Mouse (Mus musculus) hindbrain, embryonic 16.5 days (tissue): ENCODE data around the gene Ppm1h. TPM values are rescaled to one million over a fixed set of nuclear protein-coding genes. Genes with fewer than 3 reads are reported as not detected.

Experiments used
- ATAC-seq: fragments of 200-750 bp; cut with Nextera tagmentation; 2 replicates; pipeline ENCODE4 v1.8.0; 2017; ENCODE audit warnings: moderate TSS enrichment, moderate library complexity
- H3K27ac ChIP-seq: fragments of 300-500 bp; sonication (generic); 2 replicates; pipeline ENCODE4 v1.5.1; 2014; ENCODE audit warnings: low read depth, mild to moderate bottlenecking, control low read depth, low read length, moderate library complexity
- H3K27me3 ChIP-seq: fragments of 300-500 bp; sonication (generic); replicated peaks from 2 replicates; pipeline ENCODE4 v1.6.1; 2014; ENCODE audit warnings: low read length; ENCODE audit not compliant: control insufficient read depth, insufficient read depth
- H3K36me3 ChIP-seq: fragments of 300-500 bp; sonication (generic); 2 replicates; pipeline ENCODE4 v1.6.1; 2014; ENCODE audit warnings: mild to moderate bottlenecking, low read length, moderate library complexity, mixed read lengths; ENCODE audit not compliant: control insufficient read depth, insufficient read depth
- H3K4me1 ChIP-seq: fragments of 300-500 bp; sonication (generic); 2 replicates; pipeline ENCODE4 v1.6.1; 2014; ENCODE audit warnings: low read depth, low read length; ENCODE audit not compliant: control insufficient read depth, insufficient read depth
- H3K4me2 ChIP-seq: fragments of 300-500 bp; sonication (generic); 2 replicates; pipeline ENCODE4 v1.6.1; 2014; ENCODE audit warnings: mild to moderate bottlenecking, low read length, control low read depth, moderate library complexity
- H3K4me3 ChIP-seq: fragments of 300-500 bp; sonication (generic); 2 replicates; pipeline ENCODE4 v1.5.1; 2014; ENCODE audit warnings: mild to moderate bottlenecking, low read length, control low read depth, moderate library complexity
- H3K9ac ChIP-seq: fragments of 300-500 bp; sonication (generic); 2 replicates; pipeline ENCODE4 v1.6.1; 2014; ENCODE audit warnings: low read depth, mild to moderate bottlenecking, control low read depth, low read length, moderate library complexity
- H3K9me3 ChIP-seq: fragments of 300-500 bp; sonication (generic); 2 replicates; pipeline ENCODE4 v1.6.1; 2014; ENCODE audit warnings: mild to moderate bottlenecking, low read length, moderate library complexity; ENCODE audit not compliant: control insufficient read depth
- WGBS: fragments of 180-500 bp; shearing (Covaris S2); extraction: QIAGEN DNeasy Blood & Tissue Kit; methylation state at CpG from one replicate; pipeline ENCODE4 v1.1.7; 2014; 5-methylcytosine and 5-hydroxymethylcytosine counted together
- polyA plus RNA-seq: library from polyadenylated mRNA; unstranded; fragments of >200 nt; fragmentation: Nextera tagmentation; extraction: Ambion mirVana; gene quantifications from 2 replicates; pipeline ENCODE4 v1.2.1, GENCODE M21; 2015

The Ppm1h gene
- polyA plus RNA-seq, 1 experiment from 2014 or later = 33.5 TPM

DNA sequence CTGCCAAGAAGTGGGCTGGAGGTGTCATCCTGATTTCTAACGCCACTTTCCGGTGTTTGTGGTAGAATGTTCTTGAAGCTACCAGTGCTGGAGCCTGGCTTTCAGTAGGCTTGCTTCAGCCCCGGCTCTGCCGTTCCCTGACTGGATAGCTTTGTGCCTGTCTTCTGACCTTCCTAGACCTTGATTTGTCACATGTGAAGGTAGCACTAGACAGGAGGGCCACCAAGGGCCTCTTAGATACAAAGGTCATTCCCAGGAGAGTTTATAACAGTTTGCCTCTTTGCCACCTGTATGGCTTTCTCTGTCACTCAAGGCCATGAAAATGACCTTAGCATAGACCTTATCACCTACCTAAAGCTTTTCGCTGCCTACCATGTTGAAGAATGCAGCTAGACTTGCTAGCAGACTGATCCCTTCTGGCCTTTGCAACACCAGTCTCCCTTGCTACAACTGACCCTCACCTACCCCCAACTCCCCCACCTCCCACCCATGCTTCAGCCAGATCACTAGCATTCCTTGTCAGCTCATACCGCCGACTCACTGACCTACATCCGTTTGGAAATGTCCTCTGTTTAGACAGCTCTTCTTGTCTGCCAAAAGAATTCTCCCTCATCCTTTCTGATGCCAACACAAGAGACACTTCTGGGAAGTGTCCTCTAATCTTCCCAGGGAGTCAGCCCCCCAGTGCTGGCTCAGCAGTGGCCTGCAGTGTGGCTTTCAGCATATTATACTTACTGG is 180.5 kb downstream of the Ppm1h start:
- H3K4me3 ChIP-seq = no peak overlapping the region
- H3K9ac ChIP-seq = no peak overlapping the region
- no peaks in the 10 kb centered on the region for H3K36me3 ChIP-seq
- H3K27ac ChIP-seq = no peak overlapping the region; the same call in 1 of the 2 replicates
- H3K4me2 ChIP-seq = no peak overlapping the region
- 79% methylated on average over 8 of the region's 8 CpGs for WGBS
- H3K27me3 ChIP-seq = no peaks in the 10 kb centered on the region
- H3K4me1 ChIP-seq = peaks cover 3% of the 10 kb centered on the region
- ATAC-seq = no peak
- no peaks in the 10 kb centered on the region for H3K9me3 ChIP-seq

DNA sequence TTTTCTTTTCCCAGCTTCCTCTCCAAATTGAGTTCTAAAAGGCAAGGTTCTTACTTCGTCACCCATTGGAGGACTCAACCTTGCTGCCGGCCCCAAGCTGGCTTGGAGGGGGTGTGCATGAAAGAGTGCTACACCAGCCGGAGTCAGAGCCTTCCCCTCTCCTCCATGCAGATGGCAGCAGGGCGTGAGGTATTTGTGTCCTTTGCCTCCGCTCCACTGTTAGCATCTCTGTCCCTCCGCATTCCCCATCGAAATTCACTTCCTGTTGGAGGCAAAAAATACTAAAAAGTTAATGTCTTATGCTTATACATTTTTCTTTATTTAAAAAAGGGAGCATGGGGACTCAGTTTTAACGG is 181.1 kb downstream of the Ppm1h start:
- H3K4me3 ChIP-seq = no peak overlapping the region
- WGBS = 68% methylated on average over 8 of the region's 8 CpGs
- no peak overlapping the region for H3K9ac ChIP-seq
- H3K36me3 ChIP-seq = no peaks in the 10 kb centered on the region
- H3K4me2 ChIP-seq = no peak overlapping the region
- H3K27me3 ChIP-seq = no peaks in the 10 kb centered on the region
- H3K27ac ChIP-seq = no peak overlapping the region; the same call in 1 of the 2 replicates
- no peaks in the 10 kb centered on the region for H3K9me3 ChIP-seq
- peaks cover 3% of the 10 kb centered on the region for H3K4me1 ChIP-seq
- no peak for ATAC-seq

DNA sequence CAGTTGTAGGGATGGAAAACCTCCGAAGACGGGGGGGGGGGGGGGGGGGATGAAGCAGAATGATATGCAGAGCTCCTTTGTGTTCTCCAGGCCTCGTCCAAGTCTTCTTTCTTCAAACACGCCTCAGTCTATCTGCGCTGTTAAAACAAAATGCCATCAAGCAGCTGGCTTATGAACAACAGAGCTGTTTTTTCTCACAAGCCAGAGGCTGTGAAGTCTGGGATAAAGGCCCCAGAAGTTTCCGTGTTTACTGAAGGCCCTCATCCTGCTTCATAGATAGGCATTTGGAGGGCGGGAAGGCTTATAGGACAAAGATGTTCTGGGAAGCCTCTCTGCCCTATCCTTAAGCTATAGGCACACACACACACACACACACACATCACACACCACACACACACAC is 181.5 kb downstream of the Ppm1h start:
- H3K4me1 ChIP-seq = no peaks in the 10 kb centered on the region; the same call in none of the 2 replicates
- no peak overlapping the region for H3K4me2 ChIP-seq
- no peak overlapping the region for H3K9ac ChIP-seq
- WGBS = 61% methylated on average over 5 of the region's 7 CpGs
- no peaks in the 10 kb centered on the region for H3K36me3 ChIP-seq
- H3K27me3 ChIP-seq = no peaks in the 10 kb centered on the region
- H3K9me3 ChIP-seq = no peaks in the 10 kb centered on the region
- ATAC-seq = no peak
- H3K4me3 ChIP-seq = no peak overlapping the region
- no peak overlapping the region for H3K27ac ChIP-seq

DNA sequence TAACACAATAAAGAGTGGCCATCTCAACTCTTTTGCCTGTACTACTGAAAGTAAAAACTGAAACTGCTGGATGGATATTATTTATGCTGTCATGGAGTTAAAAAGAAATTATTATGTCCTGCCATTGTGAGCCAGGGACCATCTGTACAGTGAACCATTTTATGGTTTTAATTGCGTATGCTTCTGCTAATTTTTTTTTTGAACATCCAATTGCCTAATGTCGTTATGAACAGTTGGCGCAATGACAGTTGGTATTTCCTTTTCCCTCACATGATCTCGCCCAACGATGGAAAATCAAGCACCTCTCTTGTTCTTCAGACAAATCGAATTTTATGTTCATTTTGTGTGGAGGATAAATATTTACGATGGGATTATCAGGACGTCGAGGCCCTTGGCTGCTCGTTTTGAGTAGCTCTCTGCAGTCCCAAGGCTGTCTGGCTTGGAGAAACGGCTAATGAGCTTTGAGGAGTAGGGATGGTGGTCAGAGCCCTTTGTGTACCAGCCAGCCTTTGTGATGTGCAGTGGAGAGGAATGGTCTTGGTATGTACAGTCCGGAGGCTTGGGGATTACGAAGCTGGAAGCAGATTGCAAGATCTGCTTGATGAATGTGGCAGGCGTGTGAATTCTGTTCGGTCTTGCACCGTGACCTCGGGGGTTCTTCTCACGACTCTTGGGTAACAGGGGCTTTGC is 183.3 kb downstream of the Ppm1h start:
- WGBS = 65% methylated on average over 18 of the region's 18 CpGs
- H3K4me3 ChIP-seq = no peak overlapping the region
- H3K27me3 ChIP-seq = no peaks in the 10 kb centered on the region
- no peaks in the 10 kb centered on the region for H3K36me3 ChIP-seq
- ATAC-seq = peak; percentile 57; the same call in 1 of the 2 replicates
- no peaks in the 10 kb centered on the region for H3K9me3 ChIP-seq
- H3K4me1 ChIP-seq = no peaks in the 10 kb centered on the region; the same call in 1 of the 2 replicates
- no peak overlapping the region for H3K27ac ChIP-seq
- H3K4me2 ChIP-seq = no peak overlapping the region
- no peak overlapping the region for H3K9ac ChIP-seq

DNA sequence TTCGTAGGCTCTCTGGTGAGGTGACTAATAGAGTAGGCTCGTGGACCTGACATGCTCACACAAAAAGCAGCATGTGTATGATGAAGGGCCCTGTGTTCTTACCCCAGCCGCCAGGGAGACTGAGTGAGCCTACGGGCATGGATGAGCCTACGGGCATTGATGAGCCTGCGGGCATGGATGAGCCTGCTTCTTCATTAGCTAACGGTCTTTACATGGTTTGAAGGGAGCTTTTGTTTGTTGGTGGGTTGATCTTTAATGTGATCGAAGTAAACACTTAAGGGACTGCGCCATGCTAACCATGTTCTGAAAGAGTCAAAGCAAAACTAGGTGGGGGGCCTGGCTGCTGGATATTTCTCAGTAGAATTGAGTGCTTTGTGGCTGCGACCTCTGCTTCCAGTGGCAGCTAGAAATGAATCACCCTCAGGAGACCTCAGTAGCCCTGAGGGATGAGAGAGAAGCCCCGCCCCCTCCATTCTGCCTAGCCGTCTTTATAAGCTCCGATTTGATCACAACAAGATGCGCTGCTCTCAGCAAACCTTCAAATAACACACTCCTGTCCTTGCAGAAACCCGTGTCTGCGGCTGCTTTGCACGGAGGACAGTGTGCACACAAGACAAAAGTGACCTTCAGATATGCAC is 183.9 kb downstream of the Ppm1h start:
- WGBS = 69% methylated on average over 17 of the region's 17 CpGs
- Histone ChIP-seq H3K9ac (no peak overlapping the region), H3K4me1 (no peaks in the 10 kb centered on the region; the same call in 1 of the 2 replicates), H3K9me3 (no peaks in the 10 kb centered on the region), H3K27ac (no peak overlapping the region), H3K4me2 (no peak overlapping the region), H3K27me3 (no peaks in the 10 kb centered on the region), H3K4me3 (no peak overlapping the region), H3K36me3 (no peaks in the 10 kb centered on the region)
- peak; percentile 40; the same call in 1 of the 2 replicates for ATAC-seq

DNA sequence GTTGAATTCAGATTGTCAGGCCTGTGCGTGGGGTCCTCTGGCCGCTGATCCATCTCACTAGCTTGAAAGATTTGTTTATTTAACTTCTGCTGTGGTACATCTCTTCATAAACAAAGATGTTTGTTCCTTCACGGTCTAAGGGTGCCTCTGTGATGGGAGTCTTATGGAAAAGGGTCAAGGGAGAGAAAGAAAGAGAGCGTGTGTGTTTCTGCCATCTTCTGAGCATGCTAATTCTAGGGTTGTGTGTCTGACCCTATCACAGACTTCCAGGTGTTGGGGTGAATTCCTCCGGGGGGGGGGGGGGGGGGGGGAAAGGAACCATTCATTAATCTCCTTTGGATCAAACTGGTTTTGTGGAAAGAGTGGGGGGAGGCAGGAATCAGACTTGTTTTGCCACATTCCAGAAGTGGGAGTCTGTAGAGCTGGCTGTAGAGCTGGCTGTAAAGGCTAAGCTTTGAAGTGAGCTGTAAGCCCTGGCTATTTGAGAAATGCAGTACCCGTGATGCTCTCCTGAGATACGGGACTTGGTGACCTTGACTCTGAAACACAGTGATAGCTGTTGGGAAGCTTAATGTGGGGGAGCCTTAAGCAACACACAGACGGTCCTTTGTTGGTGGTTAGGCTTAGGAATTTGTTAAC is 191.4 kb downstream of the Ppm1h start:
- Histone ChIP-seq H3K4me1 (no peaks in the 10 kb centered on the region), H3K27me3 (no peaks in the 10 kb centered on the region), H3K27ac (no peak overlapping the region), H3K9ac (no peak overlapping the region), H3K9me3 (no peaks in the 10 kb centered on the region), H3K4me2 (no peak overlapping the region), H3K36me3 (no peaks in the 10 kb centered on the region), H3K4me3 (no peak overlapping the region)
- 63% methylated on average over 8 of the region's 8 CpGs for WGBS
- ATAC-seq = no peak

DNA sequence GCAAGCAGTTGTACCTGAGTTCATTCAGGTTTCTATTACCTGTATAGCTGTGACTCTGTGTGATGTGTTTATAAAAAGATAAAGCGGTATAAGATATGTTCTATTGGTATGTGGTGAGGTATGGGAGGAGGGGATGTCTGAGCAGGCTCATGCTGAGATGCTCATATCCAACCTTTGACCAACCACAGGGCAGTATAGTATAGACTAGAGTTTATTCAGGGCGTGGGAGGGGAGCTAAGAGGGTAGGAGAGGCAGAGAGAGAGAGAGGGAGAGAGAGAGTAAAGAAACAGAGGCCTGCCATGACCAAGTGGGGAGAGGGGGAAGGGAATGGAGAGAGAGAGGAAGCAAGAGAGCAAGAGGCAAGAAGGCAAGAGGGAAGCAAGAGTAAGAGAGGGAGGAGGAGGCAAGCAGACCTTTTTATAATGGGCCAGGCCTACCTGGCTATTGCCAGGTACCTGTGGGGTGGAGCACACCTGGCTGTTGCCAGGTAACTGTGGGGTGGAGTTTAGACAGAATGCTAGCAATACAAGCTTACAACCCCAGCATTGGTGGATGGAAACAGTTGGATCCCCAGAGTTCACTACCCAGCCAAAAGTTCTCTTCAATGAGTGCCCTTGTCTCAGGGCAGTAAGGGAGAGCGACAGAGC is 192.4 kb downstream of the Ppm1h start:
- H3K27ac ChIP-seq = no peak overlapping the region
- no peak overlapping the region for H3K4me2 ChIP-seq
- no peak for ATAC-seq
- no peak overlapping the region for H3K4me3 ChIP-seq
- H3K9me3 ChIP-seq = no peaks in the 10 kb centered on the region
- H3K27me3 ChIP-seq = no peaks in the 10 kb centered on the region
- H3K9ac ChIP-seq = no peak overlapping the region
- H3K4me1 ChIP-seq = no peaks in the 10 kb centered on the region
- 84% methylated on average over 3 of the region's 3 CpGs for WGBS
- H3K36me3 ChIP-seq = no peaks in the 10 kb centered on the region

DNA sequence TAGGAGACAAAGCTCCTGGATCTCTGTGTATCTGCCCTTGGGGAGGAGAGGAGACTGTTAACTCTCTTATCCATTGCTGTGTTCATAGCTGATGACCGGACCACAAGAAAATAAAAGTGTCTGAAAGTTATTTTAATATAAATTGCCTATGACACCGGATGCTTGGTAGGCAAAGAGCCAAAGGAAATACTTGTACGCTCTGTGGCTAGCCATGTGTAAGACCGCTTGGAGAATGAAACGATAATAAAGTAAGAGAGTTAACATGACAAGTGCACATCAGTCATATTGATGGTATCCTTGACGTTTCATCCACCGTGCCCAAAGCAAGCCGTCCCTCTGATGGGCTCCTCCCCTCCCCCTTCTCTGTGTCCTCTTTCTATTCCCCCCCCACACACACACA is 194.2 kb downstream of the Ppm1h start:
- no peaks in the 10 kb centered on the region for H3K4me1 ChIP-seq
- H3K4me2 ChIP-seq = no peak overlapping the region
- H3K36me3 ChIP-seq = no peaks in the 10 kb centered on the region
- H3K4me3 ChIP-seq = no peak overlapping the region
- ATAC-seq = no peak
- H3K27me3 ChIP-seq = no peaks in the 10 kb centered on the region
- H3K9ac ChIP-seq = no peak overlapping the region
- 82% methylated on average over 8 of the region's 8 CpGs for WGBS
- no peak overlapping the region for H3K27ac ChIP-seq
- H3K9me3 ChIP-seq = no peaks in the 10 kb centered on the region
